In genomic region chr10:6885460-6885859, GRCm38 (mm10) we compare ENCODE assay signal across 8 mouse cellular contexts.
A peak's percentile ranks its signal among the peaks of the same experiment; 100 is the strongest.
DNase-seq lines count a peak whose midpoint lies in the region; ATAC-seq and TF ChIP-seq lines count a peak whose summit lies in the region.

No protein-coding gene starts in this region.

- intact Hi-C loops in gastrocnemius, adult 2 months (cut with DNase I) = loop anchor here (2.0 kb wide), 1 partner anchor 191 kb away; no protein-coding TSS in a partner anchor
- intact Hi-C loops in gastrocnemius, postnatal 36 days (cut with DNase I) = loop anchor here (5.0 to 10.0 kb wide), 2 partner anchors 119 to 192 kb away; no protein-coding TSS in a partner anchor

- H3K36me3 ChIP-seq in midbrain, embryonic 14.5 days (ENCODE audit: control insufficient read depth, insufficient read depth, low read length) = no peaks in the 10 kb centered on the region
- H3K36me3 ChIP-seq in midbrain, embryonic 10.5 days = no peaks in the 10 kb centered on the region
- peaks cover 1% of the 10 kb centered on the region for H3K36me3 ChIP-seq in splenic B cell, adult 2 months (ENCODE audit: control insufficient read depth, insufficient read depth, low read length, poor library complexity, severe bottlenecking)

- no peaks in the 10 kb centered on the region for H3K27me3 ChIP-seq in midbrain, embryonic 14.5 days (ENCODE audit: control insufficient read depth, insufficient read depth, low read length)
- H3K27me3 ChIP-seq in midbrain, embryonic 10.5 days (ENCODE audit: low read depth, poor library complexity, severe bottlenecking) = no peaks in the 10 kb centered on the region
- no peaks in the 10 kb centered on the region for H3K27me3 ChIP-seq in splenic B cell, adult 2 months (ENCODE audit: control insufficient read depth, insufficient read depth, low read length, poor library complexity, severe bottlenecking)

- no peak for DNase-seq in gastrocnemius, adult 2 months
- DNase-seq in gastrocnemius, postnatal 36 days = no peak
- peak; percentile 83 for DNase-seq in midbrain, embryonic 14.5 days
- no peak for DNase-seq in midbrain, embryonic 10.5 days (ENCODE audit: low spot score)
- peak; percentile 59 for DNase-seq in embryo, embryonic 11 days
- peak; percentile 68 for DNase-seq in splenic B cell, adult 2 months (ENCODE audit: low read depth, low spot score)
- DNase-seq in testis, postnatal 10 days (ENCODE audit: low spot score) = no peak
- DNase-seq in thymus, postnatal 25 days = no peak

- H3K9ac ChIP-seq in midbrain, embryonic 14.5 days (replicated peaks; ENCODE audit: low read length) = no peak overlapping the region

- no peak overlapping the region for H3K27ac ChIP-seq in gastrocnemius, adult 2 months
- no peak overlapping the region for H3K27ac ChIP-seq in midbrain, embryonic 14.5 days (replicated peaks; ENCODE audit: low read depth, low read length)
- no peak overlapping the region for H3K27ac ChIP-seq in midbrain, embryonic 10.5 days (replicated peaks)

- peak; percentile 69 for TF ChIP-seq CTCF in gastrocnemius, adult 2 months (IDR thresholded peaks at IDR 0.05)

- 0% methylated on average over 1 of the region's 1 CpGs for WGBS in midbrain, embryonic 14.5 days
- 0% methylated on average over 1 of the region's 1 CpGs for WGBS in midbrain, embryonic 10.5 days

- no peak overlapping the region for H3K4me3 ChIP-seq in gastrocnemius, adult 2 months
- no peak overlapping the region for H3K4me3 ChIP-seq in midbrain, embryonic 14.5 days (replicated peaks; ENCODE audit: low read depth, low read length)
- no peak overlapping the region for H3K4me3 ChIP-seq in midbrain, embryonic 10.5 days

- H3K9me3 ChIP-seq in midbrain, embryonic 14.5 days (ENCODE audit: control insufficient read depth, low read length) = no peaks in the 10 kb centered on the region
- H3K9me3 ChIP-seq in midbrain, embryonic 10.5 days (replicated peaks) = no peaks in the 10 kb centered on the region

- no peaks in the 10 kb centered on the region for H3K4me1 ChIP-seq in midbrain, embryonic 14.5 days (ENCODE audit: control insufficient read depth, insufficient read depth, low read length)
- no peaks in the 10 kb centered on the region for H3K4me1 ChIP-seq in midbrain, embryonic 10.5 days

- no peak overlapping the region for H3K4me2 ChIP-seq in midbrain, embryonic 14.5 days (ENCODE audit: low read length)

- ATAC-seq in midbrain, embryonic 14.5 days (ENCODE audit: low FRiP score, low TSS enrichment) = no peak

Comparison
In these comparisons a context has a peak if more than half of its experiments do, and no peak if none do; other contexts are left out.
1. DNase-seq: peak in midbrain, embryonic 14.5 days (single experiment), embryo, embryonic 11 days (single experiment) and splenic B cell, adult 2 months (single experiment); none in gastrocnemius, adult 2 months (single experiment), gastrocnemius, postnatal 36 days (0 of 2), midbrain, embryonic 10.5 days (single experiment), testis, postnatal 10 days (single experiment) and thymus, postnatal 25 days (single experiment).